Comparison of ENCODE assay signal across 19 mouse cellular contexts in the genomic region with DNA sequence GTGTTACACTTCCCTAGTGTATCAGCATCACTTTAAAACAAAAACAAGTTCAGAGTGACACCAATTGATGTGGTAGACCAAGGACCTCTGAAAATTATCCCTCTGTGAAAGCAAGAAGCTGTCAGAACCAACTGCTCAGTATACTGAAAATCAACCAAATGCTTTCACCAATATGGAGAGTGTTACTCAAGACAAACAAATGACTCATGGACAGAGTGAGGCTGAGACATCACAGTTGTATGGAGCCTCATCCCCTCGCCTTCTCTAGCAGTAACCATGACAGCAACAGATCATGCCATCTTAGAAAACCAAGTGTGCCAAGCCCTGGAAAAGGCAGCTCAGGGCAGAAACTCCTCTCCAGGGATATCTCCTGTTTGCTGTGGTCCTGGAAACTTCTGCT.
"Had no signal": no experiment of that assay in that cellular context is flagged by ENCODE, and none has a peak within 500 bp of the region (broad histone marks: within the 10 kb centered on the region; RNA-seq: fewer than 3 reads in every experiment).

No protein-coding gene starts in this region.

- H3K36me3 ChIP-seq: intestine, embryonic 15.5 days; limb, embryonic 12.5 days; limb, embryonic 15.5 days; midbrain, embryonic 12.5 days; midbrain, embryonic 15.5 days; neural tube, embryonic 13.5 days had no signal

- DNase-seq: kidney, adult 18-20 months; kidney, adult 9 months; kidney, postnatal 25 days; left cerebral cortex, postnatal 4 days; liver, postnatal 0 days; thymus, adult 2 months; thymus, postnatal 14 days; thymus, postnatal 4 days had no signal

- ATAC-seq: intestine, embryonic 15.5 days; liver, postnatal 0 days; midbrain, embryonic 15.5 days had no signal

- H3K9me3 ChIP-seq: intestine, embryonic 15.5 days; limb, embryonic 12.5 days; limb, embryonic 15.5 days; midbrain, embryonic 12.5 days; midbrain, embryonic 15.5 days; neural tube, embryonic 13.5 days had no signal

- H3K27me3 ChIP-seq: intestine, embryonic 15.5 days; limb, embryonic 12.5 days; limb, embryonic 15.5 days; midbrain, embryonic 12.5 days; midbrain, embryonic 15.5 days; neural tube, embryonic 13.5 days had no signal

- H3K4me1 ChIP-seq: intestine, embryonic 15.5 days; limb, embryonic 12.5 days; limb, embryonic 15.5 days; midbrain, embryonic 12.5 days; midbrain, embryonic 15.5 days; neural tube, embryonic 13.5 days had no signal

- H3K9ac ChIP-seq: intestine, embryonic 15.5 days; limb, embryonic 12.5 days; limb, embryonic 15.5 days; liver, embryonic 14.5 days; liver, postnatal 0 days; midbrain, embryonic 12.5 days; midbrain, embryonic 15.5 days; neural tube, embryonic 13.5 days had no signal

- H3K27ac ChIP-seq: intestine, embryonic 15.5 days; kidney, postnatal 0 days; limb, embryonic 12.5 days; limb, embryonic 15.5 days; liver, embryonic 14.5 days; macrophage; midbrain, embryonic 12.5 days; midbrain, embryonic 15.5 days; neural tube, embryonic 13.5 days had no signal

- H3K4me2 ChIP-seq: intestine, embryonic 15.5 days; limb, embryonic 12.5 days; limb, embryonic 15.5 days; liver, embryonic 11.5 days; midbrain, embryonic 12.5 days; midbrain, embryonic 15.5 days; neural tube, embryonic 13.5 days had no signal

- H3K4me3 ChIP-seq: intestine, embryonic 15.5 days; limb, embryonic 12.5 days; limb, embryonic 15.5 days; midbrain, embryonic 12.5 days; midbrain, embryonic 15.5 days; myocyte; neural tube, embryonic 13.5 days had no signal
